Mouse (Mus musculus) leukemia stem cell, adult 10-12 weeks (primary cell): Measurements from ENCODE around the gene Ppil3. TPM values are rescaled to one million over a fixed set of nuclear protein-coding genes. Genes with fewer than 3 reads are reported as not detected.

Experiments used
- polyA plus RNA-seq: library from polyadenylated mRNA; stranded (reverse); fragments of >175 nt; gene quantifications from 2 replicates; pipeline ENCODE4 v1.2.3, GENCODE M21; 2012; ENCODE audit warnings: low replicate concordance

Gene Ppil3
- polyA plus RNA-seq: 3.4 and 4.9 TPM in 2 replicates

GRCm38 (mm10) chr1:58445143-58445722 is at the start of gene Ppil3, which contains the start of gene Nif3l1:
Gene Ppil3, minus strand, starts transcription at chr1:58445486.
Gene Nif3l1, plus strand, starts transcription at chr1:58445151.

GRCm38 (mm10) chr1:58423371-58424248 is 21.7 kb downstream of the Ppil3 start, which contains the start of gene Clk1:
Gene Clk1, minus strand, starts transcription at chr1:58424066.

GRCm38 (mm10) chr1:58392652-58393283 is 52.5 kb downstream of the Ppil3 start, which contains the start of gene Bzw1:
Gene Bzw1, plus strand, starts transcription at chr1:58392898.

Other genes starting within 250 kb of the Ppil3 start
- not detected in 2 replicates for gene Aox4, start 235.1 kb downstream of the Ppil3 start, polyA plus RNA-seq
- gene Aox2, start 167.2 kb downstream of the Ppil3 start, polyA plus RNA-seq: not detected in 2 replicates
- gene Bzw1, start 52.6 kb downstream of the Ppil3 start, polyA plus RNA-seq: 1.6 and 17.7 TPM in 2 replicates
- gene Clk1, start 21.4 kb downstream of the Ppil3 start, polyA plus RNA-seq: 2.1 and 6.5 TPM in 2 replicates
- 1.3 and 10.2 TPM in 2 replicates for gene Nif3l1, start 335 bp downstream of the Ppil3 start, polyA plus RNA-seq
- 28.8 and 44.2 TPM in 2 replicates for gene Orc2, start 59.6 kb upstream of the Ppil3 start, polyA plus RNA-seq
- 2.3 and 3.7 TPM in 2 replicates for gene Fam126b, start 140.8 kb upstream of the Ppil3 start, polyA plus RNA-seq
- 0.75 and 4.7 TPM in 2 replicates for gene Ndufb3, start 140.9 kb upstream of the Ppil3 start, polyA plus RNA-seq